Mouse (Mus musculus): Measurements from ENCODE around the gene Rpl7l1.
"Not testable (repeated sequence)": the region's sequence is repeated elsewhere in the genome, so short reads cannot be mapped to it uniquely, and the experiment has no call there.

Gene Rpl7l1

GRCm38 (mm10) chr17:46782341-46783221 is at the start of gene Rpl7l1:
Gene Rpl7l1, minus strand, starts transcription at chr17:46782672.
- peak; percentile 92 for DNase-seq

- DNase-seq, result no peak
Observed at GRCm38 (mm10) chr17:46829856-46830535, 47.5 kb upstream of the Rpl7l1 start.

GRCm38 (mm10) chr17:46828935-46829334 is 46.5 kb upstream of the Rpl7l1 start:
- DNase-seq, result no peak

DNA sequence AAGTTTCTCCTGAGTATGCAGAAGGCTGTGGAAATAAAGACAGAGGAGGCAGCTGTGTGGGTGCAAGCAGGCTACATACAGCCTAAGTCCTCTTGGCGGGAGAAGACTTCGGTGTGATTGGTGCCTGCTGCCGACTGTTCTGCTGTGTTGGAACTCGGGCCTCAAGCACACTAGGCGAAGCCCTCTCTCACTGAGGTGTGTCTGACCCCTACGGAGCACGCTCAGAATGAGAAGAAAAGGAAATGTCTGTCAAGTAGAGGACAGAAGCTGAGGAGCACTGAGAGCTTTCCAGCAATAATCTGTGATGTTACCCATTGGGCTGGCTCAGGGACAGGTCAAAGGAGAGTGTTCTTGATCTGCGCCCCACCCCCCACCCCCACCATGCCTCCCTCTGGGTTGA is 40.6 kb upstream of the Rpl7l1 start:
- DNase-seq, result no peak

GRCm38 (mm10) chr17:46820628-46821027 is 38.2 kb upstream of the Rpl7l1 start:
- DNase-seq, result no peak

- no peak for DNase-seq
Observed at GRCm38 (mm10) chr17:46817734-46818158, 35.3 kb upstream of the Rpl7l1 start.

GRCm38 (mm10) chr17:46816306-46816705 is 33.8 kb upstream of the Rpl7l1 start:
- DNase-seq, result no peak

DNA sequence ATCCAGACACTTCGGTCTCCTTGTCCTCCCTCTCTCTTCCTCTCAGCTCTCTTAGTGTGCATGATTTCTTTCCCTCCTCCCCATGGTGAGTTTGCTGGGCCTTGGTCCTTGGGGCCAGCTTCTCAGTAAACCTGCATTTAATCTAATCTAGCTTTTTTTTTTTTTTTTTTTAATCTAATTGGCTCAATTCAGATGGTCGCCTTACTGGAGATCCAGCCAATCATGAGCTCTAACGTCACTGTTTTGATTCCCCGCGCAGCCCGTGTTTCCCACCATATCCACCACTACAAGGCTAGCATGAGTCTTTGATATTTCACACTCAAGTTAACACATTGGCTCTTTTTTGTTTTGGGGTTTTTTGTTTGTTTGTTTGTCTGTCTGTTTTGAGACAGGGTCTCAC is 32.0 kb upstream of the Rpl7l1 start:
- DNase-seq, result no peak

DNA sequence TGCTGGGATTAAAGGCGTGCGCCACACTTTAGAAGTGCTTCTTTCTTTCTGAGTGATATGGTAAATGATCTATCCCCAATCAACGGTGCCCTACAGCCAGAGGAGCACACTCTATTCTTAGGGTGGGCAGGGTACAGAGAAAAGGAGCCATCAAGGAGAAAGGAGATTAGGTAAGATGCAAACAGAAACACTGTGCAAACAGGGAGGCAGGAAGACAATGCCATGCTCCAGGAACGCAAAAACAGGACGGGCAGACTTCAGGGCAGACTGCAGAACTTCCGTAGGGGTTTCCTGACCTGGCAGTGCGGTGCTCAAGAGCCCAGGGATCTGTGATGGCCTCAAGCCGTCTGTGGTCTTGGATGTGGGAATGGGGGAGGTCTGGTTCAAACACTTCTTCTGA is 31.2 kb upstream of the Rpl7l1 start:
- no peak for DNase-seq

GRCm38 (mm10) chr17:46812442-46812841 is 30.0 kb upstream of the Rpl7l1 start:
- no peak for DNase-seq

GRCm38 (mm10) chr17:46810672-46811071 is 28.2 kb upstream of the Rpl7l1 start:
- DNase-seq, result no peak

DNA sequence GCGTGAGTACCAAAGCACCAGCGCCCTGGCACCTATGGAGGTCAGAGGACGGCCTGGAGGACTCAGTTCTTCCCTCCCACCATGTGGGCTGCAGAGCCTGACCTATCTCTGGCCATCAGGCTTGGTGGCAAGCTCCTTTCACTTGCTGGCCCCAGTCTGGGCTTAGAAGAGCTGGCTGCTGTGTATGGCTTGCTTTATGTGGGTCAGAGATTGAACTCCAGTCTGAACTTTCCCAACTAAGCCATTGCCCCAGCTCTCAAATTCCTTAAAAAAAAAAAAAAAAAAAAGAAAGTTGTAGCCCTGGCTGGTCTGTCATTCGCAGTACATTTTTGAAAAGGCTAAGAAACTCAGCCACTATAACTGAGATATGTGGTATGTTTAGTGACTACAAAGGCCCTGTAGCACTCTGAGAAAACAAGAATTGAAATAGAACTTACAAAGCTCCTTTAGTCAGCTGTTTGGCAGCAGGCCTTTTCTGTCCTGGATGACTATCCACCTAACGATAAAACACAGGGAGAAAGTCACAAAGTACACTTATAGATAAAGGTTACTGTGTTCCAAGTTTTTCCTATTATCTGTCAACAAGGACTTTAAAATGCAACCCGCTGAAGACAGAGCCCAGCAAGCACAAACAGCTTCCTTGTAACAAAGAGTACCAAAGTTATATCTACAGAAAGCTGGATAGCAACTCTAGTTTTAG is 26.8 kb upstream of the Rpl7l1 start:
- DNase-seq, result no peak

GRCm38 (mm10) chr17:46808376-46808775 is 25.9 kb upstream of the Rpl7l1 start:
- no peak for DNase-seq

DNA sequence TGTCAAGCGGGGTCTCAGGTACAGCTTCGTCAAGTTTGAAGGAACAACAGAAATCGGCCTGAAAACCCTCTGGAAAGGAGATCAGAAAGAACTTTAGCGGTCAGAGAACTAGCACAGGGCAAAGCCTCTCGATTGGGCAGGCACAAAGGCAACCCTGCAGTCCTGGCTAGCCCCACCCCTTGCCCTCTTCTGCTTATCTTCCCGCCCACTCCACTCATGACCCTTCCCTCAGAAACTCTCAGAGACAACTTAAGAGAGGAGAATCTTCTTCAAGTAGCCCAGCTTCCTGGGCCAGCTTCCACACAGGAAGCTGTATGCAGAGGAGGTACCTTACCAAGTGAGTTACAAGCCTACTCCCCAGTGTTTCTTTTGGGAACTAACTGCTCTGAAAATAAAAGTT is 19.3 kb upstream of the Rpl7l1 start:
- DNase-seq, result no peak

- DNase-seq, result no peak
Observed at GRCm38 (mm10) chr17:46799680-46800079, 17.2 kb upstream of the Rpl7l1 start.

DNA sequence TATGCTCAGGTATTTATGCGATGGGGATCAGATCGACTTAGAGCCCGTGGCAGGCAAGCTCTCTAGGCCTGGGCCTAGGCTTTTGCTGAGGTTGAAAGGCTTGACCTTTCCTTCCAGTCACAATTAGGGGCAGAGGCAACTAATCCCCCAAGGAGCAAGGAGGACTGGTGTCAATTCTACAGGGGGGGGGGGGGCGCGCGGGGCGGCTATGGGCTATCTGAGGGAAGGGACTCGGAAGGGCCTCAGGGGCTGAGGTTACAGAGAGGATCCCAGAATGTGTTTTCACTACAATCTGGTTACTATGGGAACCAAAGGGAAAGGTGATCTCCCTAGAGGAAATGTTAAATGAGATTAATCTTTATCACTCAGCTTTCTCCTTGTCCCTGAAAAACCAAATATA is 14.9 kb upstream of the Rpl7l1 start:
- DNase-seq, result no peak

- no peak for DNase-seq
Observed at GRCm38 (mm10) chr17:46796743-46797142, 14.3 kb upstream of the Rpl7l1 start.

- no peak for DNase-seq
Observed at GRCm38 (mm10) chr17:46792963-46793362, 10.5 kb upstream of the Rpl7l1 start.

GRCm38 (mm10) chr17:46787974-46788373 is 5.5 kb upstream of the Rpl7l1 start:
- DNase-seq, result not testable (repeated sequence)

DNA sequence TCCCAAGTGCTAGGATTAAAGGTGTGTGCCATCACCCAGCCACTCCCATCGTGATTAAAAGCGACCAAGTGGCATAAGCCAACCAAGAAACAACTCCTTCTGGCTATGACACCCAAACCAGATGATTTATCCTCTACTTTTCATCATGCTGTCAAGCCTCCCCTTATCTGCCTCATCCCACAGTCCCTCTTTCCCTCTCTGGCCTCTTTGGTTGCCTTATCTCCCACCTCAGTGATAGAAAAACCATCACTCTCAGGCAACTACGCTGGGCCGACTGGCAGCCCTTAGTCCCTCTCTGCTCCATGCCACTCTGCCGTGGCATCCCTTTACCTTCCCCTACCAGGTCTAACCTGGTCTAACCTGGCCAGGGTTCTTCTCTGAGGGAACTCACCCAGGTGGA is 4.5 kb upstream of the Rpl7l1 start:
- DNase-seq, result no peak

GRCm38 (mm10) chr17:46783222-46783565 is 722 bp upstream of the Rpl7l1 start:
- DNase-seq, result no peak

DNA sequence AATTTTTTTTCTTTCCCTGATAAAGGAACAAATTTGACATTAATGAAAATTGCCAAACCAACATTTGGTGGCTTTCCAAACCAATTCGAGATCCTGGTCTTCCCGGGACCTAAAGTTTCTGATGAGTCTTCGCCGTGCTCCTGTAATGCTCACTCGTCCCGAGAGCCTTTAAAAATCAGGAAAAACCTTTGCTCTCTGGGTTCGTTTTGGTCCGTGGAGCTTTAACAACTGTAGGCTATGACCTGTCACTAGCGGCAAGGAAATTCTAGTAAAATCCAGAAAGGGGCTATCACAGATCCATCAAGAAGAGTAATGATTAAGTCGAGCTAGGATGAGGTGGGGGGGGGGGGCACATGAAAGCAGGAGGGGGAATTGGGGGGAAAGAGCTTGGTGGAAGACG is 596 bp downstream of the Rpl7l1 start:
- no peak for DNase-seq

DNA sequence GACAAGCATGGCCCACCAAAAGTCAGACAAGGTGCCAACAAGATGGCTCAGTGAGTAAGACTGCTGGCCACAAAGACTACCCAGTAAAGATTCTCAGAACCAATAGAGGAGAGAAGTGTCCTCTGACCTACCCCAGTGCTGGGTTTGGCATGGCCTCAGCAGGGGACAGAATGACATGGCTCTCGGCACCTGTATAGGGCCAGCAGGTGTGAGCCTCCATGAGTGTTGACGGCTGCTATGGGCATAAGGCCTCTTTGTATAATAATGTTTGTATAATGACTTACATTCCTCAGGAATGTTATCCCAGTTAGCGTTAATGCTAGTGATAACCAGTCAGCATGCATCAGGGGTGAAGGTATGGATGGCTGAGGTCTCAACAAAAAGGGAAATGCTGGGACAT is 6.4 kb downstream of the Rpl7l1 start:
- DNase-seq, result no peak

GRCm38 (mm10) chr17:46775070-46775469 is 7.4 kb downstream of the Rpl7l1 start:
- DNase-seq, result no peak
